Mouse (Mus musculus) hindbrain, embryonic 12.5 days (tissue): Measurements from ENCODE around the gene Gm49333. TPM values are rescaled to one million over a fixed set of nuclear protein-coding genes. Genes with fewer than 3 reads are reported as not detected.
A peak's percentile ranks its signal among the peaks of the same experiment; 100 is the strongest.
"Not testable (repeated sequence)": the region's sequence is repeated elsewhere in the genome, so short reads cannot be mapped to it uniquely, and the experiment has no call there.

Experiments used
- ATAC-seq: fragments of 200-750 bp; cut with Nextera tagmentation; 2 replicates; pipeline ENCODE4 v1.8.0; 2017; ENCODE audit warnings: moderate TSS enrichment; ENCODE audit not compliant: low FRiP score
- H3K27ac ChIP-seq: fragments of 300-500 bp; sonication (generic); 2 replicates; pipeline ENCODE4 v1.5.1; 2016; ENCODE audit warnings: mild to moderate bottlenecking
- H3K27me3 ChIP-seq: fragments of 300-500 bp; sonication (generic); 2 replicates; pipeline ENCODE4 v1.6.1; 2016; ENCODE audit warnings: mild to moderate bottlenecking
- H3K36me3 ChIP-seq: fragments of 300-500 bp; sonication (generic); 2 replicates; pipeline ENCODE4 v1.6.1; 2016; ENCODE audit warnings: mild to moderate bottlenecking
- H3K4me1 ChIP-seq: fragments of 300-500 bp; sonication (generic); 2 replicates; pipeline ENCODE4 v1.6.1; 2016
- H3K4me2 ChIP-seq: fragments of 300-500 bp; sonication (generic); replicated peaks from 2 replicates; pipeline ENCODE4 v1.6.1; 2016; ENCODE audit warnings: mild to moderate bottlenecking
- H3K4me3 ChIP-seq: fragments of 300-500 bp; sonication (generic); 2 replicates; pipeline ENCODE4 v1.5.1; 2016; ENCODE audit warnings: mild to moderate bottlenecking
- H3K9ac ChIP-seq: fragments of 300-500 bp; sonication (generic); 2 replicates; pipeline ENCODE4 v1.6.1; 2016; ENCODE audit warnings: mild to moderate bottlenecking, moderate library complexity
- H3K9me3 ChIP-seq: fragments of 300-500 bp; sonication (generic); replicated peaks from 2 replicates; pipeline ENCODE4 v1.6.1; 2016; ENCODE audit warnings: mild to moderate bottlenecking
- WGBS: fragments of 180-500 bp; shearing (Covaris S2); methylation state at CpG from one replicate; pipeline ENCODE4 v1.1.7; 2016; 5-methylcytosine and 5-hydroxymethylcytosine counted together
- polyA plus RNA-seq: library from polyadenylated mRNA; unstranded; fragments of >200 nt; fragmentation: Nextera tagmentation; extraction: Ambion mirVana; gene quantifications from 2 replicates; pipeline ENCODE4 v1.2.1, GENCODE M21; 2016

Gm49333 gene
- polyA plus RNA-seq, 1 experiment from 2014 or later: not detected

DNA sequence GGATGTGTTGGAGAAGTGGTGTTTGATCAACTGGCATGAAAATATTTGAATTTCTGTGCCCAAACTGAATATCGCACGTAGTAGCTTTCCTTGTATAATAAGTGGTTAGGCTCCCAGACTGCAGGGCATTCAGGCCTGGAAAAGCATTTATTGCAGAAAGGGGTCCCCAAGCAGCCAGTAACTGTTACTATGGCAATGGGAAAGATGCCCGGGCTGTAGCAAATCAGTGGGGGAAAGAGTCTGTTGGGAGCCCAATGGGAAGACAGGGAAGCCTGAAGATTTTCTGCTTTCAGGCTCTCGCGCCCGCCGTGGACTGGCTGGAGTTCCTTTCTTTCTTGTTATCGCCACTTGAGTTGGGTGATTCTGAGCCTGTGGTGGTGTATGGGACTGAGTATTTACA, 27.0 kb downstream of the Gm49333 start:
- H3K4me3 ChIP-seq: no peak overlapping the region
- WGBS: 79% methylated on average over 8 of the region's 8 CpGs
- no peak for ATAC-seq
- no peaks in the 10 kb centered on the region for H3K27me3 ChIP-seq
- H3K4me2 ChIP-seq: no peak overlapping the region
- H3K36me3 ChIP-seq: no peaks in the 10 kb centered on the region
- H3K9me3 ChIP-seq: no peaks in the 10 kb centered on the region
- H3K9ac ChIP-seq: no peak overlapping the region
- H3K4me1 ChIP-seq: no peaks in the 10 kb centered on the region
- no peak overlapping the region for H3K27ac ChIP-seq

DNA sequence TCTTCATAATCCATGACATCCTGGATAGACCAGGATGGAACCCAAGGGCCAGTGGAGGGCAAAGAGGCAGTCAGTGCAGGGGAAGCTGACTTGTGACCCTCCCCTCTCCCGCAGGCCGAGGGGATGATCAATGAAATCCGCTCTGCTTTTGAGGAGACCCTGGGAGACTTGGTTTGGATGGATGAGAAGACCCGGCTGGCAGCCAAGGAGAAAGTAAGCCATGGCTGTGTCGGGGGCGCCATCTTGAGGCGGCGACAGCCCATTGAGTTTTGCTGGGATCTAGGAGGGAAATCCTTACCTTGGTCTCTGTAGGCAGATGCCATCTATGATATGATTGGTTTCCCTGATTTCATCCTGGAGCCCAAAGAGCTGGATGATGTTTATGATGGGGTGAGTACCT, 30.8 kb downstream of the Gm49333 start:
- Histone ChIP-seq H3K27me3 (no peaks in the 10 kb centered on the region), H3K36me3 (no peaks in the 10 kb centered on the region), H3K27ac (no peak overlapping the region), H3K9me3 (no peaks in the 10 kb centered on the region), H3K4me1 (no peaks in the 10 kb centered on the region), H3K4me3 (no peak overlapping the region), H3K9ac (no peak overlapping the region), H3K4me2 (no peak overlapping the region)
- 6% methylated on average over 8 of the region's 8 CpGs for WGBS
- 0 out of 2 replicates have a peak, but pooled peaks have one; percentile 40 for ATAC-seq

DNA sequence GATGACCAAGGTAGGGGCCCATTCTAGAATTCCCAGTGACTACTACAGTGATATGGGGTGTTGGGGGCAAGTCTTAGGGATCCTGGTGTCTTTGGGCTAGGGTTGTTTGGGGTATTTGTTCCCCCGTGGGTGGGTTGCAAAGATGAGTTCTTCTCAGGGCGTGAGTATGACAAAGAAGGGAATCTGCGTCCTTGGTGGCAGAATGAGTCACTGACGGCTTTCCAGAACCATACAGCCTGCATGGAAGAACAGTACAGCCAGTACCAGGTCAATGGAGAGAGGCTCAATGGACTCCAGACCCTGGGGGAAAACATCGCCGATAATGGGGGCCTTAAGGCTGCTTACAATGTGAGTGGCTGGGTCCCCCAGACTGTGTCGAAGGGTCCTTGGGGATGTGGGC, 32.5 kb downstream of the Gm49333 start:
- Histone ChIP-seq H3K4me3 (no peak overlapping the region), H3K27me3 (no peaks in the 10 kb centered on the region), H3K27ac (no peak overlapping the region), H3K4me2 (no peak overlapping the region), H3K36me3 (no peaks in the 10 kb centered on the region), H3K9ac (no peak overlapping the region), H3K9me3 (no peaks in the 10 kb centered on the region), H3K4me1 (no peaks in the 10 kb centered on the region)
- 91% methylated on average over 7 of the region's 7 CpGs for WGBS
- ATAC-seq: no peak

DNA sequence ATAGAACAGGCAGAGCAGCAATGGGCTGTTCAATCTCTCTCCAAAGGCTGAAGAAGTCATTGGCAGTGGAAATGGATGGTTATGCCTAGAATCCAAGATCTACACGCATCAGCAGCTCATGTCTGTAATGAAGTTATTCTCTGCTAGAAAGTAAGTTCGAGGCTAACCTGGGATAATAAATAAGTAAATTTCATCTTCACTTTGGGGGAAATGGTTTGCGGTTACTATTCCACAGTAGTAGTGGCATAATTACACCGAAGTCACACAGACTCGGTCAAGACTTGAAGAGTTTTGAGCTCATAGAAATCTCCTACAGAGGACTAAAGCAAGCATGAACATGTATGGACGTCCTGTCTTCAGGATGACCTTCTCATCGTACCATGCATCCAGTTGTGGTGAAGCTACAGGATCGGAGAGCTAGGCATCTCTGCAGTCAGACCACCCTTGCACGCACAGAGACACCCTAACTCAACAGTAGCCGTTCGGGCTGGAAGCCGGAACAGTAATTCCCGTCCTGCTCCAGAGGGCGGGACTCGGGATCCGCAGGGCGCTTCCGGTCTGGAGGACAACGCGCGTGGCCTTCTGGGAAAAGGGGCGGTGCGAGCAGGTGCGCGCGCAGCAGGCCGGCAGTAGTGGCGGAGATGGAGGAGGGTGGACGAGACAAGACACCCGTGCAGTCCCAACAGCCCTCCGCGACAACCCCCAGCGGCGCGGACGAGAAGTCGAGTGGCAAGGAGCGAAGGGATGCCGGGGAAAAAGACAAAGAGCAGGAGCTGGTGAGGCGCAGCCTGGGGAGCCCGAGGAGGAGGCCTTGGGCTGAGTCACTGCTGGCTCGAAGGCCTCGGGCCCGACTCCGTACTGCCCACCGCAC, 39.9 kb downstream of the Gm49333 start, which contains the start of gene Psmd2:
TSS of gene Psmd2 (plus strand) at position 577 of the 871 bp plus-strand sequence.
- peak within 1 kb of the TSS; percentile 78 for H3K27ac ChIP-seq
- H3K4me1 ChIP-seq: peaks cover 17% of the 10 kb centered on the region
- H3K4me3 ChIP-seq: peak within 1 kb of the TSS; percentile 87
- 1% methylated on average over 46 of the region's 46 CpGs for WGBS
- ATAC-seq: peak; percentile 96
- no peaks in the 10 kb centered on the region for H3K9me3 ChIP-seq
- no peaks in the 10 kb centered on the region for H3K27me3 ChIP-seq
- peaks cover 22% of the 10 kb centered on the region for H3K36me3 ChIP-seq
- H3K9ac ChIP-seq: peak within 1 kb of the TSS; percentile 91
- H3K4me2 ChIP-seq: peak within 1 kb of the TSS; percentile 94

DNA sequence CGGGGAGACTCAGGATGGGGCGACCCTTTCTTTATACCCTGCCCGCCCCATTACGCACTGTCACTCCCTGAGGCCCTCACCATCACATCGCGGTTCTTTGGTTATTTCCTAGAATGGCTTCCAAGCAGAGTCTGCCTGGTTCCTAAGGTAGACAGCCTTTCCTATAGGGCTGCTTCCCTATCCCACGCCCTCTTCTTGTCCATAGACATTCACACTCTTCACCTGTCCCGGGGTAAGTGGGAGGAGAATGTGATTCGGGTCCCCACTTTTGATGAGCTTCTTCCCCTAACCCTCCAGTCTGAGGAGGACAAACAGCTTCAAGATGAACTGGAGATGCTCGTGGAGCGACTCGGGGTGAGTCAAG, 40.5 kb downstream of the Gm49333 start:
- no peak for ATAC-seq
- Histone ChIP-seq H3K4me2 (peak overlapping the region; percentile 94), H3K36me3 (peaks cover 28% of the 10 kb centered on the region), H3K27me3 (no peaks in the 10 kb centered on the region), H3K4me3 (peak overlapping the region; percentile 87), H3K27ac (peak overlapping the region; percentile 78), H3K9me3 (no peaks in the 10 kb centered on the region), H3K4me1 (peaks cover 17% of the 10 kb centered on the region), H3K9ac (peak overlapping the region; percentile 91)
- WGBS: 10% methylated on average over 12 of the region's 12 CpGs

DNA sequence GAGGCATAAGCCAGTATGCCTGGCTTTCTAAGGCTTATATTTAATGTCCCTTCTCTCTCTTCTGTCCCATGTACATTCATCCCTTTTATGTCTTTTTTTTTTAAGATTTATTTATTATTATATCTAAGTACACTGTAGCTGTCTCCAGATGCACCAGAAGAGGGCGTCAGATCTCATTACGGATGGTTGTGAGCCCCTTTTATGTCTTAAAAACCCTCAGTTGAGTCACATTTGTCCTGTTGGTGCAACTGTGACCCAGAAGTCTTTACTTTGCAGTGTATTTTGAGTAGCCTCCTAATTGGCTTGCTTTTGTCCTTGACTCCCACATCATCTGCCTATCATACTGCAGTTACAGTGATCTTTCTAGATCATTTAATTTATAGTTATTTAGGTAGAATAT, 41.9 kb downstream of the Gm49333 start:
- no peaks in the 10 kb centered on the region for H3K9me3 ChIP-seq

DNA sequence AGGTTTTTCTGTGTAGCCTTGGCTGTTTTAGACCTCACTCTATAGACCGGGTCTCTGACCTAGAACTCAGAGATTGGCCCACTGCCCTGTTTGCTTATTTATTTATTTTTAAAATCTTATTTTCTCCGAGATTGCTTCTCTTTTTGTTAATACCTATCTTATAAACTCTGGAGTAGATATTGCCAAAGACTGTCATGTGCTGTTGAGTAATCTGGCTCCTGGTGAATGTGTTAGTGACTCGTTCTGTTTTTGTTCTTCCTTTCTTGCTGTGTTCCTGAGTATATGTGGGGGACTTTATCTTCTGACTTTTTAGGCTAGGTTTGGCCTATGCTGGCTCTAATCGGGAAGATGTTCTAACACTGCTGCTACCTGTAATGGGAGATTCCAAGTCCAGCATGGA, 46.3 kb downstream of the Gm49333 start:
- Histone ChIP-seq H3K4me1 (peaks cover 6% of the 10 kb centered on the region), H3K27ac (no peak overlapping the region), H3K36me3 (peaks cover 85% of the 10 kb centered on the region), H3K9me3 (no peaks in the 10 kb centered on the region), H3K4me2 (no peak overlapping the region), H3K4me3 (no peak overlapping the region), H3K9ac (no peak overlapping the region), H3K27me3 (no peaks in the 10 kb centered on the region)
- WGBS: 91% methylated on average over 4 of the region's 4 CpGs
- ATAC-seq: no peak

More for the DNA sequence above, 41.9 kb downstream of the Gm49333 start:
- no peak for ATAC-seq
- Histone ChIP-seq H3K9ac (no peak overlapping the region), H3K4me3 (no peak overlapping the region), H3K36me3 (peaks cover 42% of the 10 kb centered on the region), H3K4me1 (peaks cover 17% of the 10 kb centered on the region), H3K4me2 (no peak overlapping the region), H3K27ac (no peak overlapping the region), H3K27me3 (no peaks in the 10 kb centered on the region)
- 57% methylated on average over 2 of the region's 2 CpGs for WGBS

DNA sequence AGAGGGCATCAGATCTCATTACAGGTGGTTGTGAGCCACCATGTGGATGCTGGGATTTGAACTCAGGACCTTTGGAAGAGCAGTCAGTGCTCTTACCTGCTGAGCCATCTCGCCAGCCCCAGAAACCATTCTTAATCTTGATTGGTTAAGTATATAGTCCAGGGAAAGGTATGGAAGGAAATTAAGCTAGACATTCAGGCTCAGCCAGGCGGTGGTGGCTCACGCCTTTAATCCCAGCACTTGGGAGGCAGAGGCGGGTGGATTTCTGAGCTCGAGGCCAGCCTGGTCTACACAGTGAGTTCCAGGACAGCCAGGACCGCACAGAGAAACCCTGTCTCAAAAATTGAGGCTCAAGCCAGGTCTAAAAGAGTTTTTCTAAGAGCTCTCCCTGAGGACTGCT, 56.6 kb downstream of the Gm49333 start, which contains the start of gene Eif4g1:
TSS of gene Eif4g1 (plus strand) at position 301 of the 400 bp plus-strand sequence.
- not testable (repeated sequence) for ATAC-seq, H3K4me2 ChIP-seq, H3K9ac ChIP-seq, H3K9me3 ChIP-seq, H3K4me1 ChIP-seq, H3K4me3 ChIP-seq, H3K27me3 ChIP-seq, H3K27ac ChIP-seq
- 96% methylated on average over 2 of the region's 6 CpGs for WGBS
- H3K36me3 ChIP-seq: peaks cover 21% of the 10 kb centered on the region

DNA sequence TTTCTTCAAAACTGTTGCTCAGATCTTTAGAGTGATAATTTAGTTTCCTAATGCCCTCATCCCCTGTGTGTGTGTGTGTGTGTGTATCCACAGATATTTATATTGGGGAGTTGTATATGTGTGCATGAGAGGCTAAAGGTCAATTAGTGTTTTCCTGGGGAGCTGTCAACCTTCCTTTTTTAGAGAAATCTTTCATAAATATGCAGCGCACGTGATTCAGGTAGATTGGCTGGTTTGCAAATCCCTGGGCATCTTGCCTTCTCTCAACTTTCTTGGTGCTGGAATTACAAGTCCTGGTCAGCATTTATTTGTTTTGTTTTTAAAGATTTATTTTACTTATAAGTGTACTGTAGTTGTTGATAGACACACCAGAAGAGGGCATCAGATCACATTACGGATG, 58.9 kb downstream of the Gm49333 start:
- Histone ChIP-seq H3K27me3 (no peaks in the 10 kb centered on the region), H3K4me2 (no peak overlapping the region), H3K27ac (no peak overlapping the region), H3K36me3 (peaks cover 9% of the 10 kb centered on the region), H3K9me3 (no peaks in the 10 kb centered on the region), H3K9ac (no peak overlapping the region), H3K4me3 (no peak overlapping the region), H3K4me1 (peaks cover 19% of the 10 kb centered on the region)
- no peak for ATAC-seq
- WGBS: 87% methylated on average over 3 of the region's 3 CpGs

DNA sequence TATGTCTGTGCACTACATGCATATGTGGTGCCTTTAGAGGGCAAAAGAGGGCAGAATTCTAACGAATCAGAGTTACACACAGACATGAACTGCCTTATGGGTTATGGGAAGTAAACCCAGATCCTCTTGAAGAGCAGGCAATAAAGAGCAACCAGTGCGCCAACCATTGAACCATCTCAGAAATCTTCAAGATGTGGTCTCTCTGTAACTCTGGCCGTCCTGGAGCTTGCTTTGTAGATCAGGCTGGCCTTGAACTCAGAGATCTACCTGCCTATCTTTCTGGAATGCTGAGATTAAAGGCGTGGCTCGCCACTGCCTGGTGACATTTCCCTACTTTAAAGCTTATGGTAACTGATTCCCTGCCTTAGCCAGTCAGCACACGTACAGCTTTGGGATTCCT, 60.5 kb downstream of the Gm49333 start:
- Histone ChIP-seq H3K9me3 (no peaks in the 10 kb centered on the region), H3K4me3 (peak overlapping the region; percentile 86; the same call in 1 of the 2 replicates), H3K27me3 (no peaks in the 10 kb centered on the region), H3K9ac (no peak overlapping the region), H3K36me3 (peaks cover 17% of the 10 kb centered on the region), H3K4me2 (peak overlapping the region; percentile 98), H3K27ac (no peak overlapping the region), H3K4me1 (peaks cover 19% of the 10 kb centered on the region)
- 26% methylated on average over 6 of the region's 6 CpGs for WGBS
- ATAC-seq: no peak

DNA sequence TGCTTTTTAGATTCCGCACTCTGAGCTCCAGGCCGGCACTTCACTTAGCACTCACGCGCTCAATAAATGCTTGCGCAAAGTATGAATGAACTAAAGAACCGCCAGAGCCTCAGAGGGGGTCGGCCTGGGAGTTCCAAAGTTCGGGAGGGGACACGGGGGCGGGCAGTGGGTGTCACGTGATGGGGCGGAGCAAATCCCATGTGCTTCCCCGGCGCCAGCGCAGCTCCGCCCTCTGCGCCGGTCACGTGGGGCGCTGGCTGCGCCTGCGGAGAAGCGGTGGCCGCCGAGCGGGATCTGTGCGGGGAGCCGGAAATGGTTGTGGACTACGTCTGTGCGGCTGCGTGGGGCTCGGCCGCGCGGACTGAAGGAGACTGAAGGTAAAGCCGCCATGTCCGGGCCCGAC, 61.1 kb downstream of the Gm49333 start:
- 0% methylated on average over 36 of the region's 38 CpGs for WGBS
- H3K36me3 ChIP-seq: peaks cover 23% of the 10 kb centered on the region
- H3K4me3 ChIP-seq: peak overlapping the region; percentile 86
- no peaks in the 10 kb centered on the region for H3K9me3 ChIP-seq
- peak overlapping the region; percentile 97 for H3K27ac ChIP-seq
- peak; percentile 96 for ATAC-seq
- H3K27me3 ChIP-seq: no peaks in the 10 kb centered on the region
- peak overlapping the region; percentile 99 for H3K9ac ChIP-seq
- peak overlapping the region; percentile 98 for H3K4me2 ChIP-seq
- peaks cover 19% of the 10 kb centered on the region for H3K4me1 ChIP-seq

DNA sequence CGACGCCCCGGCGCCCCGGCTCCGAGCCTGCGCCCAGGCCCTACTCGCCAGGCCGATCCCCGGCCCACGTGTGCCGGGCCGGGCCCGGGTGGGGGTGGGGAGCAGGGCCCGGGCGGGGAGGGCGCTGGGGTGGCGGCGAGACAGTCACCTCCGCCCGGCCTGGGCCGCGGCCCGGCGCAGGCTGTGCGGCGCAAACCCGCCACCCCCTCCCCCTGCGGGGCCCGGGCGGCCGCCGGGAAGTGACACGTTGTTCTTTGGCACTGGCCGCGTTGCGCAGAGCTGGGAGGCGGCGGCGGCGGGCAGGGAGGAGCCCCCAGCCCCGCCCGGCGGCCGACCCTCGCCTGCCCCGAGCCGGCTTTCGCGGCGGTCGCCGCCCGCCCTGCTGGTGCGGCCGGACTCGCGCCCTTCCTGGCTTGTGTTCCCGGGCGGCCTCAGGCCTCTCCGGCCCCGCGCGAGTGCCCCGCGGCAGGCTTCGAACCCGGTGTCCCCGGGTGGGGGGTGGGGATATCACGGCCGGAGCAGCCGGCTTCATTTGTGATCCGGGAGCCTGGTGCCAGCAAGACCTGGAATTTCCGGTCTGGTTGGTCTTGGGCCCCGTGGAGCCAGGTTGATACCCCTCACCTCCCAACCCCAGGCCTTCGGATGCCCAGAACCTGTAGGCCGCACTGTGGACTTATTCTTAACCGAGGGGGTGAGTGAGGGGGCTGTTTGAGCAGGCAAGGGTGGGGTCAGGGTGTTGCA, 61.7 kb downstream of the Gm49333 start:
- Histone ChIP-seq H3K4me1 (peaks cover 19% of the 10 kb centered on the region), H3K27me3 (no peaks in the 10 kb centered on the region), H3K4me2 (peak overlapping the region; percentile 98), H3K9me3 (no peaks in the 10 kb centered on the region), H3K9ac (peak overlapping the region; percentile 99), H3K4me3 (peak overlapping the region; percentile 86), H3K27ac (peak overlapping the region; percentile 97), H3K36me3 (peaks cover 29% of the 10 kb centered on the region)
- under 1% methylated on average over 42 of the region's 78 CpGs for WGBS
- peak; percentile 88 for ATAC-seq
